Mouse (Mus musculus): ENCODE data around the gene Trafd1. TPM values are rescaled to one million over a fixed set of nuclear protein-coding genes. Genes with fewer than 3 reads are reported as not detected.

Trafd1 gene
- total and polyA plus RNA-seq, 2 experiments from 2014 or later = 124 to 141 TPM

GRCm38 (mm10) chr5:121395621-121396020 is 10.2 kb upstream of the Trafd1 start:
- WGBS = 82% methylated on average over 5 of the region's 5 CpGs
- H3K4me3 ChIP-seq (ENCODE audit: low read depth, low read length) = no peak overlapping the region
- H3K27me3 ChIP-seq (ENCODE audit: insufficient read depth, low read length) = no peaks in the 10 kb centered on the region
- DNase-seq (no peak), ATAC-seq (no peak)
- no peak overlapping the region for H3K4me2 ChIP-seq (ENCODE audit: low read depth)
- no peak for TF ChIP-seq CTCF (IDR thresholded peaks at IDR 0.05; ENCODE audit: low read depth)
- no peak overlapping the region for H3K27ac ChIP-seq (ENCODE audit: low read depth, low read length)
- peaks cover 8% of the 10 kb centered on the region for H3K4me1 ChIP-seq (ENCODE audit: insufficient read depth)
- no peaks in the 10 kb centered on the region for H3K36me3 ChIP-seq (ENCODE audit: insufficient read depth)
- no peaks in the 10 kb centered on the region for H3K9me3 ChIP-seq (ENCODE audit: low read length)
- H3K9ac ChIP-seq = no peak overlapping the region

GRCm38 (mm10) chr5:121393402-121393801 is 8.0 kb upstream of the Trafd1 start:
- WGBS = 82% methylated on average over 3 of the region's 3 CpGs
- H3K27me3 ChIP-seq (ENCODE audit: insufficient read depth, low read length) = no peaks in the 10 kb centered on the region

GRCm38 (mm10) chr5:121392667-121393380 is 7.4 kb upstream of the Trafd1 start:
- Histone ChIP-seq H3K4me2 (ENCODE audit: low read depth) (no peak overlapping the region), H3K27me3 (ENCODE audit: insufficient read depth, low read length) (no peaks in the 10 kb centered on the region), H3K9me3 (ENCODE audit: low read length) (no peaks in the 10 kb centered on the region), H3K27ac (ENCODE audit: low read depth, low read length) (no peak overlapping the region), H3K36me3 (ENCODE audit: insufficient read depth) (no peaks in the 10 kb centered on the region), H3K4me3 (ENCODE audit: low read depth, low read length) (no peak overlapping the region), H3K9ac (no peak overlapping the region), H3K4me1 (ENCODE audit: insufficient read depth) (no peaks in the 10 kb centered on the region)
- WGBS = 52% methylated on average over 16 of the region's 16 CpGs
- DNase-seq = peak; percentile 59
- no peak for ATAC-seq
- TF ChIP-seq CTCF (IDR thresholded peaks at IDR 0.05; ENCODE audit: low read depth) = peak; percentile 80

More at GRCm38 (mm10) chr5:121393402-121393801, 8.0 kb upstream of the Trafd1 start:
- no peaks in the 10 kb centered on the region for H3K9me3 ChIP-seq (ENCODE audit: low read length)
- no peak overlapping the region for H3K9ac ChIP-seq
- no peaks in the 10 kb centered on the region for H3K36me3 ChIP-seq (ENCODE audit: insufficient read depth)
- TF ChIP-seq CTCF (IDR thresholded peaks at IDR 0.05; ENCODE audit: low read depth) = no peak
- DNase-seq (no peak), ATAC-seq (no peak)
- no peak overlapping the region for H3K27ac ChIP-seq (ENCODE audit: low read depth, low read length)
- no peak overlapping the region for H3K4me3 ChIP-seq (ENCODE audit: low read depth, low read length)
- H3K4me2 ChIP-seq (ENCODE audit: low read depth) = no peak overlapping the region
- no peaks in the 10 kb centered on the region for H3K4me1 ChIP-seq (ENCODE audit: insufficient read depth)

GRCm38 (mm10) chr5:121389691-121390090 is 4.3 kb upstream of the Trafd1 start:
- DNase-seq (no peak), ATAC-seq (no peak)
- no peaks in the 10 kb centered on the region for H3K4me1 ChIP-seq (ENCODE audit: insufficient read depth)
- TF ChIP-seq CTCF (IDR thresholded peaks at IDR 0.05; ENCODE audit: low read depth) = no peak
- no peak overlapping the region for H3K4me2 ChIP-seq (ENCODE audit: low read depth)
- H3K27me3 ChIP-seq (ENCODE audit: insufficient read depth, low read length) = no peaks in the 10 kb centered on the region
- H3K4me3 ChIP-seq (ENCODE audit: low read depth, low read length) = no peak overlapping the region
- H3K36me3 ChIP-seq (ENCODE audit: insufficient read depth) = no peaks in the 10 kb centered on the region
- H3K9me3 ChIP-seq (ENCODE audit: low read length) = no peaks in the 10 kb centered on the region
- H3K27ac ChIP-seq (ENCODE audit: low read depth, low read length) = no peak overlapping the region
- no peak overlapping the region for H3K9ac ChIP-seq

GRCm38 (mm10) chr5:121389106-121389505 is 3.7 kb upstream of the Trafd1 start:
- Histone ChIP-seq H3K27ac (ENCODE audit: low read depth, low read length) (no peak overlapping the region), H3K9me3 (ENCODE audit: low read length) (no peaks in the 10 kb centered on the region), H3K9ac (no peak overlapping the region), H3K4me1 (ENCODE audit: insufficient read depth) (no peaks in the 10 kb centered on the region), H3K4me2 (ENCODE audit: low read depth) (no peak overlapping the region), H3K27me3 (ENCODE audit: insufficient read depth, low read length) (no peaks in the 10 kb centered on the region), H3K36me3 (ENCODE audit: insufficient read depth) (no peaks in the 10 kb centered on the region), H3K4me3 (ENCODE audit: low read depth, low read length) (no peak overlapping the region)
- DNase-seq = no peak
- 38% methylated on average over 7 of the region's 7 CpGs for WGBS
- no peak for ATAC-seq
- no peak for TF ChIP-seq CTCF (IDR thresholded peaks at IDR 0.05; ENCODE audit: low read depth)

GRCm38 (mm10) chr5:121387126-121387525 is 1.7 kb upstream of the Trafd1 start:
- no peak overlapping the region for H3K9ac ChIP-seq
- DNase-seq (no peak), ATAC-seq (no peak)
- WGBS = 62% methylated on average over 4 of the region's 4 CpGs
- no peaks in the 10 kb centered on the region for H3K4me1 ChIP-seq (ENCODE audit: insufficient read depth)
- no peak overlapping the region for H3K27ac ChIP-seq (ENCODE audit: low read depth, low read length)
- no peak overlapping the region for H3K4me2 ChIP-seq (ENCODE audit: low read depth)
- no peak overlapping the region for H3K4me3 ChIP-seq (ENCODE audit: low read depth, low read length)
- no peaks in the 10 kb centered on the region for H3K9me3 ChIP-seq (ENCODE audit: low read length)
- no peaks in the 10 kb centered on the region for H3K27me3 ChIP-seq (ENCODE audit: insufficient read depth, low read length)
- TF ChIP-seq CTCF (IDR thresholded peaks at IDR 0.05; ENCODE audit: low read depth) = no peak
- peaks cover 4% of the 10 kb centered on the region; the same call in 1 of the 2 replicates for H3K36me3 ChIP-seq (ENCODE audit: insufficient read depth)

GRCm38 (mm10) chr5:121386120-121386909 is 883 bp upstream of the Trafd1 start:
- Histone ChIP-seq H3K4me1 (ENCODE audit: insufficient read depth) (no peaks in the 10 kb centered on the region), H3K36me3 (ENCODE audit: insufficient read depth) (peaks cover 11% of the 10 kb centered on the region; the same call in 1 of the 2 replicates), H3K9ac (peak overlapping the region; percentile 89), H3K4me3 (ENCODE audit: low read depth, low read length) (peak overlapping the region; percentile 86), H3K27me3 (ENCODE audit: insufficient read depth, low read length) (no peaks in the 10 kb centered on the region), H3K9me3 (ENCODE audit: low read length) (no peaks in the 10 kb centered on the region), H3K27ac (ENCODE audit: low read depth, low read length) (peak overlapping the region; percentile 47; the same call in 1 of the 2 replicates), H3K4me2 (ENCODE audit: low read depth) (peak overlapping the region; percentile 59)
- no peak for TF ChIP-seq CTCF (IDR thresholded peaks at IDR 0.05; ENCODE audit: low read depth)
- 29% methylated on average over 22 of the region's 22 CpGs for WGBS
- ATAC-seq (no peak; the same call in 1 of the 2 replicates), DNase-seq (no peak)

Measured in forebrain, postnatal 0 days (tissue).